Mouse (Mus musculus) E14TG2a.4 (cell line): ENCODE measurements around the gene Mctp2.

ENCODE experiments used
- H3K27me3 ChIP-seq: 2 replicates; pipeline ENCODE4 v1.6.1; 2014; ENCODE audit warnings: low read length, control low read depth; ENCODE audit not compliant: insufficient read depth
- H3K36me3 ChIP-seq: 2 replicates; pipeline ENCODE4 v1.6.1; 2014; ENCODE audit warnings: low read length, control low read depth; ENCODE audit not compliant: insufficient read depth
- H3K4me1 ChIP-seq: replicated peaks from 2 replicates; pipeline ENCODE4 v1.6.1; 2014; ENCODE audit warnings: low read depth, low read length, control low read depth
- H3K4me3 ChIP-seq: replicated peaks from 2 replicates; pipeline ENCODE4 v1.5.1; 2014; ENCODE audit warnings: mild to moderate bottlenecking, low read length
- H3K9me3 ChIP-seq: 2 replicates; pipeline ENCODE4 v1.6.1; 2014; ENCODE audit warnings: low read length, control low read depth
- CTCF ChIP-seq: conservative IDR thresholded peaks from 2 replicates; pipeline ENCODE4 v1.5.1; 2014; ENCODE audit warnings: low read length
- NANOG ChIP-seq: IDR thresholded peaks from 2 replicates; pipeline ENCODE4 v1.6.1; 2014; ENCODE audit warnings: borderline replicate concordance, low read length, mixed read lengths
- POU5F1 ChIP-seq: IDR thresholded peaks from 2 replicates; pipeline ENCODE4 v1.6.1; 2014; ENCODE audit warnings: low read length, borderline replicate concordance

Gene Mctp2

GRCm38 (mm10) chr7:72146849-72147248, 159.6 kb downstream of the Mctp2 start:
- Histone ChIP-seq H3K9me3 (no peaks in the 10 kb centered on the region), H3K4me3 (no peak overlapping the region), H3K27me3 (no peaks in the 10 kb centered on the region), H3K4me1 (peaks cover 22% of the 10 kb centered on the region), H3K36me3 (no peaks in the 10 kb centered on the region)
- TF ChIP-seq CTCF (no peak), POU5F1 (no peak), NANOG (no peak)

- no peak overlapping the region for H3K4me3 ChIP-seq
- H3K4me1 ChIP-seq: peaks cover 13% of the 10 kb centered on the region
- no peaks in the 10 kb centered on the region for H3K9me3 ChIP-seq
- no peaks in the 10 kb centered on the region for H3K36me3 ChIP-seq
- TF ChIP-seq POU5F1 (no peak), NANOG (no peak), CTCF (no peak)
- no peaks in the 10 kb centered on the region for H3K27me3 ChIP-seq
These were observed 160.5 kb downstream of the Mctp2 start for GRCm38 (mm10) chr7:72145726-72146520.

- TF ChIP-seq NANOG: no peak
- no peak for TF ChIP-seq CTCF
- no peak for TF ChIP-seq POU5F1
- H3K27me3 ChIP-seq: no peaks in the 10 kb centered on the region
- H3K4me1 ChIP-seq: no peaks in the 10 kb centered on the region
These were observed 167.7 kb downstream of the Mctp2 start for GRCm38 (mm10) chr7:72138701-72139100.

GRCm38 (mm10) chr7:72120986-72121385, 185.4 kb downstream of the Mctp2 start:
- Histone ChIP-seq H3K4me3 (no peak overlapping the region), H3K9me3 (peaks cover 22% of the 10 kb centered on the region), H3K4me1 (no peaks in the 10 kb centered on the region), H3K27me3 (no peaks in the 10 kb centered on the region), H3K36me3 (peaks cover 11% of the 10 kb centered on the region)
- TF ChIP-seq POU5F1 (no peak), NANOG (no peak), CTCF (no peak)

More at GRCm38 (mm10) chr7:72138701-72139100, 167.7 kb downstream of the Mctp2 start:
- Histone ChIP-seq H3K9me3 (no peaks in the 10 kb centered on the region), H3K4me3 (no peak overlapping the region), H3K36me3 (no peaks in the 10 kb centered on the region)

- no peaks in the 10 kb centered on the region for H3K4me1 ChIP-seq
- TF ChIP-seq POU5F1: no peak
- no peak for TF ChIP-seq NANOG
- no peak for TF ChIP-seq CTCF
- no peak overlapping the region for H3K4me3 ChIP-seq
- no peaks in the 10 kb centered on the region for H3K27me3 ChIP-seq
- H3K36me3 ChIP-seq: peaks cover 11% of the 10 kb centered on the region
- peaks cover 22% of the 10 kb centered on the region for H3K9me3 ChIP-seq
These were observed 186.7 kb downstream of the Mctp2 start for GRCm38 (mm10) chr7:72119713-72120112.

GRCm38 (mm10) chr7:72117376-72118077, 188.9 kb downstream of the Mctp2 start:
- H3K4me1 ChIP-seq: no peaks in the 10 kb centered on the region
- no peak for TF ChIP-seq NANOG
- TF ChIP-seq CTCF: no peak
- no peak for TF ChIP-seq POU5F1
- H3K9me3 ChIP-seq: peaks cover 19% of the 10 kb centered on the region
- H3K27me3 ChIP-seq: no peaks in the 10 kb centered on the region
- H3K36me3 ChIP-seq: peaks cover 8% of the 10 kb centered on the region
- H3K4me3 ChIP-seq: no peak overlapping the region

- H3K9me3 ChIP-seq: no peaks in the 10 kb centered on the region
- TF ChIP-seq CTCF (no peak), NANOG (no peak), POU5F1 (no peak)
- H3K4me3 ChIP-seq: no peak overlapping the region
- peaks cover 14% of the 10 kb centered on the region for H3K4me1 ChIP-seq
- no peaks in the 10 kb centered on the region for H3K27me3 ChIP-seq
- H3K36me3 ChIP-seq: no peaks in the 10 kb centered on the region
These were observed 191.3 kb downstream of the Mctp2 start for GRCm38 (mm10) chr7:72115073-72115472.

- TF ChIP-seq CTCF (no peak), POU5F1 (no peak), NANOG (no peak)
- Histone ChIP-seq H3K9me3 (no peaks in the 10 kb centered on the region), H3K4me3 (peak overlapping the region; percentile 39; the same call in 1 of the 2 replicates), H3K27me3 (no peaks in the 10 kb centered on the region), H3K4me1 (peaks cover 14% of the 10 kb centered on the region), H3K36me3 (no peaks in the 10 kb centered on the region)
These were observed 195.8 kb downstream of the Mctp2 start for GRCm38 (mm10) chr7:72110578-72110977.
